Mouse (Mus musculus) left cerebral cortex, postnatal 14 days (tissue): ENCODE results near the gene Lifr. TPM values are rescaled to one million over a fixed set of nuclear protein-coding genes. Genes with fewer than 3 reads are reported as not detected.

Experiments used
- DNase-seq, 2 experiments: peaks; one replicate each; pipeline ENCODE4 v3.0.0; 2021 to 2022; ENCODE audit warnings: low spot score in 2 of 2, mixed read lengths in 1 of 2
- intact Hi-C: fragments of 180-260 bp; cut with DNase I; formaldehyde crosslinking; loops from one replicate; pipeline ENCODE4 v1.15.1; 2025
- total RNA-seq, 2 experiments: library from RNA; stranded (reverse); gene quantifications; 2 replicates each; pipeline ENCODE4 v1.2.3; 2021

The Lifr gene
- total RNA-seq, 2 experiments from 2014 or later: 37.7 to 41.2 TPM

DNA sequence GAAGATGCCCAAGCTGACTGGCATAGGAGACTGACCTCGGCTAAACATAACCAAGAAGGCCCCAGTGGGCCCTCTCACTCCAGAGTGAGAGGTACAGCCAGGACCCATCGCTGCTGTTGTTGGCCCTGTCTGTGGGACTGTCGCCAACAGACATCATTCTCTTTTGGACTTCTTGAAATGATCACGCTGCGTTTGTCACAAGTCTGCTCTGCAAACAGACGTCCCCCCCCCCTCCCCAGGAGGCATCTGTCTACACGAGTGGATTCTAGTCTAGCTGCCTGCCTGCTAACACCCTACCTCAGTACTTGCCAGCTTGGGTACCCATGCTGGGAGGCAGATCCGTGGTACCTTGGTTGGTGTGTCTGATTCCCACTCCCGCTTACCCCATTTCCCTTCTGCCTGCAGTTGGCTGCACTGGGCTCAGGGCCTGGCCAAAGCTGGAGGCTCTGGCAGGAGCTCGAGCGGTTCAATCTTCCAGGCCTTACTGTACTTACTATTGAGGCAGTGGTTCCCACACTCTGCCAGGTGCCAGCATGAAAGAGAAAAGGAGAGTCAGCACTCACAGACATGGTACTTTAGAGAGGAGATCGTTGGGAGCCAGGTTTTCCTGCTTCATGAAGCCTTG is 133.8 kb downstream of the Lifr start:
- intact Hi-C loops: loop anchor here (5.0 to 10.0 kb wide), 2 partner anchors 92 to 221 kb away; no protein-coding TSS in a partner anchor
- DNase-seq: no peak

DNA sequence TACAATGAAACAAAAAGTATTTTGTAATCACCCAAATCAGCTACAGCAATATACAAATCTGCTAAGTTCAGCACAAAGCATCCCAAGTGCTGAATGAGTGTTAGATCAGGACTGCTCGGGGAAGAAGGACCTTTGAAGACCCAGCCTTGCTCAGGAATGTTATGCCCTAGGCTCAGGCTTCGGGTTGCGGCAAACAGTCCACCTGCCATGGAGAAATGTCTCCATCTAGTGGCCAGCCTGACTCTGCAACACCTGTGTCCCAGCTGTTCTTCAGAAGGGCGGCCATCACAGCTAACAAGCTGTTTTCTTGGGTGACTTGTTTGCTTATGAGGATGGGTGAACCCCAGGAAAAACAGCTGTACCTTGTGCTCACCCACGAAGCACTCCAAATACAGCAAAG is 135.8 kb downstream of the Lifr start:
- DNase-seq: peak; percentile 74 to 83
- intact Hi-C loops: loop anchor here (1.0 to 10.0 kb wide), 3 partner anchors 219 to 343 kb away; no protein-coding TSS in a partner anchor

DNA sequence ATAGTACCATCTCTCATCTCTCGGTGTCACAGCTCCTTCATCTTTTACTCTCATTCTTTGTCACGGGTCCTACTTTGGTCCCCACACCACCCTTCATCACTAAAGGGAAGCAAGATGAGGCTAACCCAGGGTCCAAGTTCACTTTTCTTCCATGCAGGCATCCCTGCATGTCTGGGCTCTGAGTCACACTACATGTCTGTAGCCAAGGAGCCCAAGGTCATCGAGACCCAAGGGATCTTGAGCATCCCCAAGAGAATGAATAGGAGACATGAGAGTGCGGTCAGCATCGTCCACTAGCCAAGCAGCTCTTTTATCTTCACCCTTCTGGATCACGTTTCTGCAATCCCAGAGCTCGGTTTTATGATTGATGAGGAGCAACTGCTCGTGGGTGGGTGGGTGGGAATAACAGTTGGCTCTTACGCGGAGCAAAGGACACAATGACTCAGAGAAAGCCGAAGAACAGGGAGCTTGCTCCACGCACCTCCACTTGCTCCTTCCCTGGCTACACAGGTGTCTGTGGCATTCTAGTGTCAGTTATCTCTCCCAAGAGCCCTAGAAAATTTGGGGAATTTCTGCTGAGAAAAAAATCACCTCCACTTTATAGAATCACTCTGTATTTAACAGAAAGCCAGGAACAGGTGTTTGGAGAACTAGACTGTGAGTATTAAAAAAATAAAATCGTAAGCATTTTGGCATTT is 143.1 kb downstream of the Lifr start:
- DNase-seq: no peak
- intact Hi-C loops: no loop called here

DNA sequence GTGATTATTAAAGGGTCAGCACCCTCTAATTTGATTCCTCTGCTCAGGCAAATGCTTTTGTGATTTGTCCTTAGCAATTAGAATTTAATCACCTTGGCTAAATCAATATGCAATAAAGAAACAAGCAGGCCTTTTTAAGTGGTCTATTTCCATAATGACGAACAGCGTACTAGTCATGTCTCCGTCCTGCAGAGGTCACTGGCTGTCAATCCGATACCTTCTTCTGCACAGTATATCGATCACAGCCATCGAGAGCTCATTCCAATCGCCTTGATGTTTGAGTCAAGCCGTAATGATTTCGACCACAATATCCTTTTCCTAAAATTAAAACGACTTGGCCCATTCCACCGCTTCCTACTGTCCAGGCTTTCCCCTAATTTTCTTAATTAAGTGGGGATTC is 149.5 kb downstream of the Lifr start:
- intact Hi-C loops: no loop called here
- no peak for DNase-seq

- peak; percentile 38 to 61 for DNase-seq
- intact Hi-C loops: no loop called here
Measured at GRCm38 (mm10) chr15:7240950-7241349, 150.5 kb downstream of the Lifr start.

DNA sequence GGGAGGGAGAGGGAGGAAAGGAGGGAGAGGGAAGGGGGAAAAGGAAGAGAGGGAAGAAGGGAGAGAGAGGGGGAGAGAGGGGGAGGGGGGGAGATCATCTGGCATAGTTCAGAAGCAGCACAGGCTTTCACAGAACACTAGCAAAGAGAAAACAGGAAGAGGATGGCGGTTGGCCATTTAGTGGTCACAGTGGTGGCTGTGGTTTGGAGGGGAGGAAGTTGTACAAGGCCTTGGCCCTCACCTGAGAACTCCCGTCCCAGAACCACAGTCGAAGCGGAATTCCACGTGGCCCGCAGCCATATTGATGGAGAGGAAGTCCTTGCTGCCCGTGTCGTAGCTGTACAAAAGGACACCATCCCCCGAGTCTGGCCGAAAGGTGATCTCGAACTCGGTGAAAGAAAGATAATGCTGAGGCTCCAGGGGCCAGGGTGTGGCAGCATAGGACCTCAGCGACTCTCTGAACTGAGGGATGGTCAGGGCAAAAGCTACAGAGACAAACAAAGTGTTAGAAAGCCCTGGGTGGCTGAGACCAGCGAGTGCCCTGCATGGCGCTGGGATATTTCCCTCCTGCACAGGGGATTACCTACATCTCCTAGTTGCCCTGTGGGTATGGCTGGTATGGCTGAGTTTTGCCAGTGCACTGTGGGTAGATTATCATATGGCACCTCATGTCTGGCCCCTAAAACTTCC is 151.9 kb downstream of the Lifr start:
- DNase-seq: no peak
- intact Hi-C loops: no loop called here

Other genes starting within 250 kb of the Lifr start
- 1 to 10 TPM; 3.3 to 3.8 TPM for gene Osmr, start 215.6 kb upstream of the Lifr start, total RNA-seq